Mouse (Mus musculus) myocyte (in vitro differentiated cells): ENCODE results near the gene Cel.

Experiments used
- POLR2A ChIP-seq: IDR thresholded peaks from one replicate; pipeline ENCODE4 v1.6.1; 2011; ENCODE audit warnings: low read depth, mild to moderate bottlenecking, control low read depth, moderate library complexity; ENCODE audit not compliant: insufficient read length
- TCF3 ChIP-seq: IDR thresholded peaks from one replicate; pipeline ENCODE4 v1.6.1; 2011; ENCODE audit warnings: low read depth, control low read depth; ENCODE audit not compliant: insufficient read length

DNA sequence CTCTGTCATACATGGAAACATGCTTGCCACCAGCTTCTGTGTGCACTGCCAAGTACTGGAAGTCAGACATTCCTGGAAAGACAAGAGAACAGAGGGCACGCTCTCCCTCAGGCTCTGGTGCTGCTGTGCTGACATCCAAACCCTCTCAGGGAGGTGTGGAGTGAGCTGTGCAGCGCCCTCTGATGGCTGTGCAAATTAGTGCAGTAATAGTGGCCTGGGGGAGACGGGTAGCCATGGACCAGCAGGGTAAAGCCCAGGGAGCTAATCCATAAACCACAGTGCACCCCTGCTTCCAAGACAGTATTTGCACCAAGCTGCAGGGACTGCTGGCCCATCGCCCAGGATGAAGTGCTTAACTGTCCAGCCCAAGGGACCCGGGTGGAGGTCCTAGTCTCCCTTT lies 14.8 kb upstream of the Cel start:
- no peak for TF ChIP-seq POLR2A
- TF ChIP-seq TCF3 = no peak
